Mouse (Mus musculus): ENCODE data around the gene Abhd16a. TPM values are rescaled to one million over a fixed set of nuclear protein-coding genes. Genes with fewer than 3 reads are reported as not detected.

Gene Abhd16a
- polyA plus RNA-seq, 1 experiment from 2014 or later, result 69.8 TPM

GRCm38 (mm10) chr17:35134801-35135590 lies 45.9 kb downstream of the Abhd16a start, which contains the start of gene Bag6:
Bag6 (plus strand) TSS chr17:35135178.
- H3K9me3 ChIP-seq, result no peaks in the 10 kb centered on the region
- peaks cover 12% of the 10 kb centered on the region; the same call in 1 of the 2 replicates for H3K4me1 ChIP-seq
- peaks cover 32% of the 10 kb centered on the region for H3K36me3 ChIP-seq
- H3K27ac ChIP-seq, result peak within 1 kb of the TSS; percentile 99
- no peaks in the 10 kb centered on the region for H3K27me3 ChIP-seq (ENCODE audit: insufficient read depth, poor library complexity, severe bottlenecking)
- WGBS, result under 1% methylated on average over 66 of the region's 66 CpGs
- H3K4me3 ChIP-seq, result peak within 1 kb of the TSS; percentile 84
- peak; percentile 95 for DNase-seq (ENCODE audit: low spot score)

DNA sequence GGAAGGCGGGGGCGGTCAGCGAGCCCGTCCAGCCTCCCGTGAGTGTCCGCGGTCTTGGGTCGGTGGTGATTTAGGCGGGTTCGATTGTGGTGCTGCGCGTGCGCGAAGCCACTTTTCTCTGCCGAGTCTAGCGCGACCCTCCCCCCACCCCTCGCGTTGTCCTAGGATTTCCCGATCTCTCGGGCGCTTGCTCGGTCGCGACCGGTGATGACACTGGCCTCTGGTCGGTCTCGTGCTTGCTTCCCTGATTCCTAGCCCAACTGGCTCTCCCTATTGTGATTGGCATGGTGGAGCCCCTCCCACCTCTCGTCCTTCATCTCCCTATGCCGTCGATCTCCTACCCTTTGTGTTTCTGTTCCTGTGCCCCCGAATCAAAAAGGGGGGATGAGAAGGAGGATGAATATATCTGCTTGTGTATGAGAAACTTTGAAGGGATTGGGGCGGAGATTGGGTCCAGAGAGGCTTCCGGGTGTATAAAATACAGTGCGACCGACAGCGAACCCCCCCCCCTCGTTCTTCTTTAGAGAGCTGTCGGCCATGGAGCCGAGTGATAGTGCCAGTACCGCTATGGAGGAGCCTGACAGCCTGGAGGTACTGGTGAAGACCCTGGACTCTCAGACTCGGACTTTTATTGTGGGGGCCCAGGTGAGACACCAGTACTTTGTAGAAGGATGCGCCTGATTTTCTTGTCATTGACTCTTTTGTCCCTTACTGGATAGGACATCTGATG lies 46.7 kb downstream of the Abhd16a start:
- WGBS, result under 1% methylated on average over 42 of the region's 43 CpGs
- no peak for DNase-seq (ENCODE audit: low spot score)

GRCm38 (mm10) chr17:35139269-35139668 lies 50.2 kb downstream of the Abhd16a start:
- DNase-seq (ENCODE audit: low spot score), result no peak
- Histone ChIP-seq H3K27ac (no peak overlapping the region), H3K4me3 (no peak overlapping the region), H3K4me1 (peaks cover 12% of the 10 kb centered on the region; the same call in 1 of the 2 replicates), H3K36me3 (peaks cover 65% of the 10 kb centered on the region), H3K9me3 (no peaks in the 10 kb centered on the region), H3K27me3 (ENCODE audit: insufficient read depth, poor library complexity, severe bottlenecking) (no peaks in the 10 kb centered on the region)
- 89% methylated on average over 3 of the region's 3 CpGs for WGBS

More for the DNA sequence above, 46.7 kb downstream of the Abhd16a start:
- H3K4me3 ChIP-seq, result peak overlapping the region; percentile 84
- no peaks in the 10 kb centered on the region for H3K27me3 ChIP-seq (ENCODE audit: insufficient read depth, poor library complexity, severe bottlenecking)
- H3K9me3 ChIP-seq, result no peaks in the 10 kb centered on the region
- peaks cover 12% of the 10 kb centered on the region; the same call in 1 of the 2 replicates for H3K4me1 ChIP-seq
- H3K27ac ChIP-seq, result peak overlapping the region; percentile 99
- peaks cover 34% of the 10 kb centered on the region for H3K36me3 ChIP-seq

GRCm38 (mm10) chr17:35140490-35140996 lies 51.5 kb downstream of the Abhd16a start:
- DNase-seq (ENCODE audit: low spot score), result no peak
- Histone ChIP-seq H3K27ac (no peak overlapping the region), H3K27me3 (ENCODE audit: insufficient read depth, poor library complexity, severe bottlenecking) (no peaks in the 10 kb centered on the region), H3K9me3 (no peaks in the 10 kb centered on the region), H3K4me3 (no peak overlapping the region), H3K4me1 (peaks cover 12% of the 10 kb centered on the region; the same call in 1 of the 2 replicates), H3K36me3 (peaks cover 78% of the 10 kb centered on the region)
- WGBS, result 71% methylated on average over 16 of the region's 16 CpGs

GRCm38 (mm10) chr17:35141971-35142370 lies 52.9 kb downstream of the Abhd16a start:
- Histone ChIP-seq H3K9me3 (no peaks in the 10 kb centered on the region), H3K36me3 (peaks cover 92% of the 10 kb centered on the region), H3K4me3 (no peak overlapping the region), H3K27ac (no peak overlapping the region), H3K4me1 (0 out of 2 replicates have a peak, but pooled peaks cover 4% of the 10 kb centered on the region), H3K27me3 (ENCODE audit: insufficient read depth, poor library complexity, severe bottlenecking) (no peaks in the 10 kb centered on the region)
- WGBS, result 92% methylated on average over 6 of the region's 6 CpGs
- DNase-seq (ENCODE audit: low spot score), result no peak

DNA sequence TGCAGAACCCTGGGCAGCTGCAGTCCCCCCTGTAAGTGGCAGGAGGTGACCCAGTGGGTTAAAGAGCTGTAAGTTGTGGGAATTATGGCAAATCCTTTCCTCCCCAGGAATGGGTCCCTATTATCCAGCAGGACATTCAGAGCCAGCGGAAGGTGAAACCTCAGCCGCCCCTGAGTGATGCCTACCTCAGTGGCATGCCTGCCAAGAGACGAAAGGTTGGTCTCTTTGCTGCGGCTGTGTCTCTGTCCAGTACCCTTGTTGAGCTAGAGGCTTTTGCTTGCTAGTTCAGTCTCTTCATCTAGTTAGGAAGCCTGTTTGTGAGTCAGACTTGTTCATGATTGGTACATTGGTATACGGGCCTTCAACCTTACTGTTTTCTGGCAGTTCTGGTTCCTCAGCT lies 57.1 kb downstream of the Abhd16a start:
- 87% methylated on average over 5 of the region's 5 CpGs for WGBS
- H3K4me3 ChIP-seq, result no peak overlapping the region
- H3K9me3 ChIP-seq, result no peaks in the 10 kb centered on the region
- H3K27me3 ChIP-seq (ENCODE audit: insufficient read depth, poor library complexity, severe bottlenecking), result no peaks in the 10 kb centered on the region
- H3K36me3 ChIP-seq, result peaks cover 98% of the 10 kb centered on the region
- H3K4me1 ChIP-seq, result no peaks in the 10 kb centered on the region
- no peak for DNase-seq (ENCODE audit: low spot score)
- H3K27ac ChIP-seq, result no peak overlapping the region

DNA sequence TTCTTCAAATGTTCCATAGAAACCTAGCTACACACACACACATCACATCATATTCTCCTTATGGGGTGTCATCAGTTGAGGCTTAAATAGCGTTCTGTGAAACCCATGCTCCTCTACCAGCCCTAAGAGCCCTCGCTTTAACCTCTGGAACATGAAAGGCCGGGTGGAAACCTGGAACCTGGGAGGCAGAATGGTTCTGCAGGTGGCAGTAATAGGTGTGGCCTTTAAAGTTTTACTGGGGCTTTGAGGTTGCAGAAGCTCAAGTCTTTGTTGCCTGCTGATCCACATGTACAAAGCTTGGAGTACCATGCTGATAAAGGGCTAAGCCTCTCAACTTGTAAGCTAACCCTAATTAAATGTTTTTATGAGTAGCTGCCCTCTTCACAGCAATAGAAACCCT lies 58.3 kb downstream of the Abhd16a start:
- no peak for DNase-seq (ENCODE audit: low spot score)

GRCm38 (mm10) chr17:35147922-35148639 lies 59.0 kb downstream of the Abhd16a start:
- Histone ChIP-seq H3K4me1 (no peaks in the 10 kb centered on the region), H3K36me3 (peaks cover 98% of the 10 kb centered on the region), H3K4me3 (no peak overlapping the region), H3K9me3 (no peaks in the 10 kb centered on the region), H3K27ac (no peak overlapping the region), H3K27me3 (ENCODE audit: insufficient read depth, poor library complexity, severe bottlenecking) (no peaks in the 10 kb centered on the region)
- 74% methylated on average over 5 of the region's 5 CpGs for WGBS
- DNase-seq (ENCODE audit: low spot score), result no peak

More for the DNA sequence above, 58.3 kb downstream of the Abhd16a start:
- H3K27ac ChIP-seq, result no peak overlapping the region
- H3K27me3 ChIP-seq (ENCODE audit: insufficient read depth, poor library complexity, severe bottlenecking), result no peaks in the 10 kb centered on the region
- 55% methylated on average over 3 of the region's 3 CpGs for WGBS
- H3K9me3 ChIP-seq, result no peaks in the 10 kb centered on the region
- H3K4me1 ChIP-seq, result no peaks in the 10 kb centered on the region
- H3K4me3 ChIP-seq, result no peak overlapping the region
- H3K36me3 ChIP-seq, result peaks cover 98% of the 10 kb centered on the region

- Histone ChIP-seq H3K4me3 (no peak overlapping the region), H3K36me3 (peaks cover 98% of the 10 kb centered on the region), H3K27me3 (ENCODE audit: insufficient read depth, poor library complexity, severe bottlenecking) (no peaks in the 10 kb centered on the region), H3K4me1 (no peaks in the 10 kb centered on the region), H3K9me3 (no peaks in the 10 kb centered on the region), H3K27ac (no peak overlapping the region)
- WGBS, result 97% methylated on average over 4 of the region's 4 CpGs
- no peak for DNase-seq (ENCODE audit: low spot score)
These were observed 63.1 kb downstream of the Abhd16a start for GRCm38 (mm10) chr17:35152121-35152520.

Other genes with a start within 250 kb of the Abhd16a start
- 39.9 and 43.6 TPM in 2 replicates for gene Skiv2l, start 239.1 kb upstream of the Abhd16a start, polyA plus RNA-seq (2016; fragmentation: Nextera tagmentation; extraction: Ambion mirVana)
- 89.6 and 104 TPM in 2 replicates for gene Nelfe, start 238.9 kb upstream of the Abhd16a start, polyA plus RNA-seq (2016; fragmentation: Nextera tagmentation; extraction: Ambion mirVana)
- gene Cfb, start 226.7 kb upstream of the Abhd16a start, polyA plus RNA-seq (2016; fragmentation: Nextera tagmentation; extraction: Ambion mirVana), result 1.3 and 11.4 TPM in 2 replicates
- gene Zbtb12, start 209.8 kb upstream of the Abhd16a start, polyA plus RNA-seq (2016; fragmentation: Nextera tagmentation; extraction: Ambion mirVana), result 2.2 and 4.1 TPM in 2 replicates
- not detected in 2 replicates for gene Gm20547, start 207.2 kb upstream of the Abhd16a start, polyA plus RNA-seq (2016; fragmentation: Nextera tagmentation; extraction: Ambion mirVana)
- gene C2, start 191.0 kb upstream of the Abhd16a start, polyA plus RNA-seq (2016; fragmentation: Nextera tagmentation; extraction: Ambion mirVana), result 0.67 and 1.6 TPM in 2 replicates
- 46.3 and 66.0 TPM in 2 replicates for gene Ehmt2, start 190.8 kb upstream of the Abhd16a start, polyA plus RNA-seq (2016; fragmentation: Nextera tagmentation; extraction: Ambion mirVana)
- gene Slc44a4, start 174.8 kb upstream of the Abhd16a start, polyA plus RNA-seq (2016; fragmentation: Nextera tagmentation; extraction: Ambion mirVana), result 0.10 and 0.41 TPM in 2 replicates
- 21.3 and 25.5 TPM in 2 replicates for gene Neu1, start 158.0 kb upstream of the Abhd16a start, polyA plus RNA-seq (2016; fragmentation: Nextera tagmentation; extraction: Ambion mirVana)
- gene Hspa1b, start 130.0 kb upstream of the Abhd16a start, polyA plus RNA-seq (2016; fragmentation: Nextera tagmentation; extraction: Ambion mirVana), result 0.20 TPM in 1 of 2 replicates, not detected in the other
- gene Gm20481, start 119.4 kb upstream of the Abhd16a start, polyA plus RNA-seq (2016; fragmentation: Nextera tagmentation; extraction: Ambion mirVana), result 0.52 TPM in 1 of 2 replicates, not detected in the other
- 1.8 and 2.4 TPM in 2 replicates for gene Hspa1a, start 117.1 kb upstream of the Abhd16a start, polyA plus RNA-seq (2016; fragmentation: Nextera tagmentation; extraction: Ambion mirVana)
- 1.6 and 1.7 TPM in 2 replicates for gene Hspa1l, start 116.6 kb upstream of the Abhd16a start, polyA plus RNA-seq (2016; fragmentation: Nextera tagmentation; extraction: Ambion mirVana)
- 197 and 247 TPM in 2 replicates for gene Lsm2, start 107.4 kb upstream of the Abhd16a start, polyA plus RNA-seq (2016; fragmentation: Nextera tagmentation; extraction: Ambion mirVana)
- 112 and 166 TPM in 2 replicates for gene Vars, start 88.3 kb upstream of the Abhd16a start, polyA plus RNA-seq (2016; fragmentation: Nextera tagmentation; extraction: Ambion mirVana)
- 0.26 and 0.34 TPM in 2 replicates for gene Vwa7, start 72.7 kb upstream of the Abhd16a start, polyA plus RNA-seq (2016; fragmentation: Nextera tagmentation; extraction: Ambion mirVana)
- gene Sapcd1, start 61.2 kb upstream of the Abhd16a start, polyA plus RNA-seq (2016; fragmentation: Nextera tagmentation; extraction: Ambion mirVana), result 3.3 and 4.0 TPM in 2 replicates
- 3.9 and 5.4 TPM in 2 replicates for gene Msh5, start 42.5 kb upstream of the Abhd16a start, polyA plus RNA-seq (2016; fragmentation: Nextera tagmentation; extraction: Ambion mirVana)
- gene Clic1, start 39.3 kb upstream of the Abhd16a start, polyA plus RNA-seq (2016; fragmentation: Nextera tagmentation; extraction: Ambion mirVana), result 374 and 380 TPM in 2 replicates
- 192 and 290 TPM in 2 replicates for gene Ddah2, start 30.2 kb upstream of the Abhd16a start, polyA plus RNA-seq (2016; fragmentation: Nextera tagmentation; extraction: Ambion mirVana)
- not detected in 2 replicates for gene Ly6g6c, start 23.9 kb upstream of the Abhd16a start, polyA plus RNA-seq (2016; fragmentation: Nextera tagmentation; extraction: Ambion mirVana)
- 0.63 and 1.0 TPM in 2 replicates for gene Mpig6b, start 23.1 kb upstream of the Abhd16a start, polyA plus RNA-seq (2016; fragmentation: Nextera tagmentation; extraction: Ambion mirVana)
- gene Ly6g6e, start 12.4 kb upstream of the Abhd16a start, polyA plus RNA-seq (2016; fragmentation: Nextera tagmentation; extraction: Ambion mirVana), result 0.18 and 0.39 TPM in 2 replicates
- 2.5 and 2.6 TPM in 2 replicates for gene Ly6g6d, start 11.2 kb upstream of the Abhd16a start, polyA plus RNA-seq (2016; fragmentation: Nextera tagmentation; extraction: Ambion mirVana)
- gene Ly6g6f, start 3.7 kb upstream of the Abhd16a start, polyA plus RNA-seq (2016; fragmentation: Nextera tagmentation; extraction: Ambion mirVana), result 0.91 and 1.0 TPM in 2 replicates
- gene Ly6g5c, start 19.0 kb downstream of the Abhd16a start, polyA plus RNA-seq (2016; fragmentation: Nextera tagmentation; extraction: Ambion mirVana), result not detected in 2 replicates
- 0.73 and 0.99 TPM in 2 replicates for gene Ly6g5b, start 26.2 kb downstream of the Abhd16a start, polyA plus RNA-seq (2016; fragmentation: Nextera tagmentation; extraction: Ambion mirVana)
- gene Gpank1, start 32.2 kb downstream of the Abhd16a start, polyA plus RNA-seq (2016; fragmentation: Nextera tagmentation; extraction: Ambion mirVana), result 17.1 and 24.5 TPM in 2 replicates
- 220 and 246 TPM in 2 replicates for gene Csnk2b, start 32.8 kb downstream of the Abhd16a start, polyA plus RNA-seq (2016; fragmentation: Nextera tagmentation; extraction: Ambion mirVana)
- gene D17H6S53E, start 37.1 kb downstream of the Abhd16a start, polyA plus RNA-seq (2016; fragmentation: Nextera tagmentation; extraction: Ambion mirVana), result 7.4 and 11.5 TPM in 2 replicates
- 3.0 and 72.5 TPM in 2 replicates for gene Apom, start 42.8 kb downstream of the Abhd16a start, polyA plus RNA-seq (2016; fragmentation: Nextera tagmentation; extraction: Ambion mirVana)
- gene Bag6, start 45.9 kb downstream of the Abhd16a start, polyA plus RNA-seq (2016; fragmentation: Nextera tagmentation; extraction: Ambion mirVana), result 51.4 and 65.5 TPM in 2 replicates
- gene Prrc2a, start 75.6 kb downstream of the Abhd16a start, polyA plus RNA-seq (2016; fragmentation: Nextera tagmentation; extraction: Ambion mirVana), result 137 and 161 TPM in 2 replicates
- 0.85 and 2.1 TPM in 2 replicates for gene Aif1, start 86.8 kb downstream of the Abhd16a start, polyA plus RNA-seq (2016; fragmentation: Nextera tagmentation; extraction: Ambion mirVana)
- gene Lst1, start 99.2 kb downstream of the Abhd16a start, polyA plus RNA-seq (2016; fragmentation: Nextera tagmentation; extraction: Ambion mirVana), result 1.5 and 2.2 TPM in 2 replicates
- 0.15 TPM in 1 of 2 replicates, not detected in the other for gene Ltb, start 105.2 kb downstream of the Abhd16a start, polyA plus RNA-seq (2016; fragmentation: Nextera tagmentation; extraction: Ambion mirVana)
- gene Tnf, start 112.7 kb downstream of the Abhd16a start, polyA plus RNA-seq (2016; fragmentation: Nextera tagmentation; extraction: Ambion mirVana), result 0.15 TPM in 1 of 2 replicates, not detected in the other
- not detected in 2 replicates for gene Lta, start 116.1 kb downstream of the Abhd16a start, polyA plus RNA-seq (2016; fragmentation: Nextera tagmentation; extraction: Ambion mirVana)
- 0.30 TPM in 1 of 2 replicates, not detected in the other for gene Gm16181, start 131.6 kb downstream of the Abhd16a start, polyA plus RNA-seq (2016; fragmentation: Nextera tagmentation; extraction: Ambion mirVana)
- 6.5 and 10.1 TPM in 2 replicates for gene Atp6v1g2, start 144.4 kb downstream of the Abhd16a start, polyA plus RNA-seq (2016; fragmentation: Nextera tagmentation; extraction: Ambion mirVana)
- 8.4 and 10.4 TPM in 2 replicates for gene Nfkbil1, start 146.5 kb downstream of the Abhd16a start, polyA plus RNA-seq (2016; fragmentation: Nextera tagmentation; extraction: Ambion mirVana)
- 367 and 489 TPM in 2 replicates for gene Ddx39b, start 152.5 kb downstream of the Abhd16a start, polyA plus RNA-seq (2016; fragmentation: Nextera tagmentation; extraction: Ambion mirVana)
- 22.5 and 25.0 TPM in 2 replicates for gene H2-D1, start 173.5 kb downstream of the Abhd16a start, polyA plus RNA-seq (2016; fragmentation: Nextera tagmentation; extraction: Ambion mirVana)
- 0.80 and 1.2 TPM in 2 replicates for gene H2-Q1, start 231.1 kb downstream of the Abhd16a start, polyA plus RNA-seq (2016; fragmentation: Nextera tagmentation; extraction: Ambion mirVana)

All from heart, embryonic 10.5 days (tissue).